31 mouse cellular contexts compared by ENCODE assay signal in the genomic region with DNA sequence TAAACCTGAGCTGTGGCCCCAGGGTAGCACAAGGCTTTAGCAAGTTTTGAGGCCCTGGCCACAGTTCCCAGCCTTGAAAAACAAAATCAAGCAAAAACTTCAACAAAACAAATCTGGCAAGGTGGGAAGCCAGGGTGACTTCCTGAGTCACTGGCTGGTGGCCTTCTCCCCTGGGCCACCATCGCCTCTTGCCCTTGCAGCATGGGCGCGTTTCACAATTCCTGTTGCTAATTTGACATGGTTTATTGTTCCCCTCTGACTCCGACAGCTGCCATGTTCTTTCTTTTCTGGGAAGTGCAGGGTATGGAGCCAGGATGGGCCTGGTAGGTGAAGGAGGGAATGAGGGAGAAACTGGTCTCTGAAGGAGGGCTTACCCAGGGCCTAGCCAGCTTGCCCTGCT. TPM values are rescaled to one million over a fixed set of nuclear protein-coding genes. Genes with fewer than 3 reads are reported as not detected.
A peak's percentile ranks its signal among the peaks of the same experiment; 100 is the strongest.
DNase-seq lines count a peak whose midpoint lies in the region; ATAC-seq and TF ChIP-seq lines count a peak whose summit lies in the region.
"Had no signal": no experiment of that assay in that cellular context is flagged by ENCODE, and none has a peak within 500 bp of the region (broad histone marks: within the 10 kb centered on the region; RNA-seq: fewer than 3 reads in every experiment).

No protein-coding gene starts in this region.

- no peak overlapping the region for H3K4me2 ChIP-seq in heart, postnatal 0 days (ENCODE audit: low read depth, low read length)
- H3K4me2 ChIP-seq: embryonic facial prominence, embryonic 15.5 days; forebrain, embryonic 12.5 days; hindbrain, embryonic 15.5 days; liver, embryonic 12.5 days; midbrain, embryonic 11.5 days had no signal

- H3K79me2 ChIP-seq in heart, adult 2 months (replicated peaks; ENCODE audit: control insufficient read depth, insufficient read depth, low read length): no peaks in the 10 kb centered on the region

- no peak overlapping the region for H3K9ac ChIP-seq in heart, adult 2 months (ENCODE audit: low read depth, low read length)
- no peak overlapping the region for H3K9ac ChIP-seq in heart, postnatal 0 days (replicated peaks; ENCODE audit: low read depth, low read length)
- H3K9ac ChIP-seq: embryonic facial prominence, embryonic 15.5 days; forebrain, embryonic 12.5 days; forebrain, postnatal 0 days; hindbrain, embryonic 15.5 days; liver, embryonic 12.5 days; liver, postnatal 0 days had no signal

- H3K27me3 ChIP-seq in heart, adult 2 months (ENCODE audit: control insufficient read depth, insufficient read depth, low read length): no peaks in the 10 kb centered on the region
- no peaks in the 10 kb centered on the region for H3K27me3 ChIP-seq in heart, postnatal 0 days (ENCODE audit: control insufficient read depth, insufficient read depth, low read length)
- H3K27me3 ChIP-seq: embryonic facial prominence, embryonic 15.5 days; forebrain, embryonic 12.5 days; hindbrain, embryonic 15.5 days; liver, embryonic 12.5 days had no signal

- DNase-seq in adrenal gland, adult 2 months: peak; percentile 77
- no peak for DNase-seq in adrenal gland, adult 18-20 months (ENCODE audit: low spot score in 2 of 2)
- DNase-seq in heart, adult 2 months: no peak
- DNase-seq in heart, postnatal 4 days: no peak
- no peak for DNase-seq in heart, postnatal 0 days (ENCODE audit: low spot score)
- DNase-seq in heart, postnatal 10 days: no peak
- DNase-seq in spleen, postnatal 36 days (ENCODE audit: low spot score in 2 of 2): no peak
- DNase-seq: cerebellum, adult 2 months; cerebellum, postnatal 14 days; forebrain, postnatal 0 days; gastrocnemius, postnatal 14 days; kidney, adult 18-20 months; kidney, postnatal 36 days; layer of hippocampus, postnatal 36 days; left cerebral cortex, postnatal 4 days; liver, postnatal 0 days; lung, postnatal 36 days; right cerebral cortex, postnatal 25 days; thymus, postnatal 14 days had no signal

- no peak for TF ChIP-seq POLR2A in heart, adult 2 months (IDR thresholded peaks at IDR 0.05; ENCODE audit: insufficient read depth, low read depth, low read length)

- no peak overlapping the region for H3K4me3 ChIP-seq in heart, adult 2 months
- no peak overlapping the region for H3K4me3 ChIP-seq in heart, postnatal 0 days (ENCODE audit: low read depth, low read length)
- H3K4me3 ChIP-seq: embryonic facial prominence, embryonic 10.5 days; embryonic facial prominence, embryonic 15.5 days; forebrain, embryonic 12.5 days; hindbrain, embryonic 15.5 days; liver, embryonic 12.5 days had no signal

- peaks cover 9% of the 10 kb centered on the region; the same call in 1 of the 2 replicates for H3K4me1 ChIP-seq in heart, adult 2 months (ENCODE audit: control insufficient read depth, insufficient read depth, low read length)
- peaks cover 29% of the 10 kb centered on the region for H3K4me1 ChIP-seq in heart, postnatal 0 days (ENCODE audit: control insufficient read depth, insufficient read depth)
- H3K4me1 ChIP-seq: embryonic facial prominence, embryonic 10.5 days; embryonic facial prominence, embryonic 15.5 days; forebrain, embryonic 12.5 days; hindbrain, embryonic 15.5 days; liver, embryonic 12.5 days had no signal

- 58% methylated on average over 4 of the region's 4 CpGs for WGBS in heart, adult 2 months
- 91% methylated on average over 4 of the region's 4 CpGs for WGBS in heart, postnatal 0 days

- no peak for TF ChIP-seq EP300 in heart, adult 2 months (IDR thresholded peaks at IDR 0.05; ENCODE audit: insufficient read depth, low read depth, low read length)
- no peak for TF ChIP-seq EP300 in heart, postnatal 0 days (IDR thresholded peaks at IDR 0.05; ENCODE audit: low read depth)

- TF ChIP-seq CTCF in heart, adult 2 months (IDR thresholded peaks at IDR 0.05): no peak
- TF ChIP-seq CTCF in heart, postnatal 0 days (IDR thresholded peaks at IDR 0.05; ENCODE audit: low read depth): no peak

- no peak for ATAC-seq in heart, postnatal 0 days (ENCODE audit: insufficient read depth, low read depth)
- ATAC-seq: forebrain, postnatal 0 days; liver, embryonic 12.5 days; liver, postnatal 0 days; midbrain, embryonic 16.5 days had no signal

- intact Hi-C loops in heart, adult 2 months (cut with DNase I): no loop called here
- intact Hi-C loops in heart, postnatal 10 days (cut with DNase I): no loop called here

- peak overlapping the region; percentile 15; the same call in 1 of the 2 replicates for H3K27ac ChIP-seq in heart, adult 2 months
- peak overlapping the region; percentile 97 for H3K27ac ChIP-seq in heart, postnatal 0 days (ENCODE audit: low read depth)
- H3K27ac ChIP-seq: embryonic facial prominence, embryonic 10.5 days; embryonic facial prominence, embryonic 15.5 days; forebrain, embryonic 12.5 days; hindbrain, embryonic 15.5 days; liver, embryonic 12.5 days had no signal

- H3K36me3 ChIP-seq in heart, adult 2 months (ENCODE audit: control insufficient read depth, insufficient read depth, low read length): peaks cover 2% of the 10 kb centered on the region; the same call in 1 of the 2 replicates
- H3K36me3 ChIP-seq in heart, postnatal 0 days (replicated peaks; ENCODE audit: control insufficient read depth, insufficient read depth, low read length): peaks cover 89% of the 10 kb centered on the region

- no peaks in the 10 kb centered on the region for H3K9me3 ChIP-seq in heart, postnatal 0 days (replicated peaks; ENCODE audit: control insufficient read depth, low read length)
- H3K9me3 ChIP-seq: embryonic facial prominence, embryonic 10.5 days; embryonic facial prominence, embryonic 15.5 days; forebrain, embryonic 12.5 days; G1E; hindbrain, embryonic 15.5 days; liver, embryonic 12.5 days had no signal

RNA-seq across cellular contexts. Expression of a gene that starts 13.4 kb away (rescaled TPM):
- total RNA-seq in adrenal gland, adult 2 months (2021): 10 to 100 TPM; 36.5 to 49.5 TPM
- polyA plus RNA-seq in adrenal gland, adult 2 months (2012; rRNA removed): 61.7 and 65.0 TPM in 2 replicates
- 10 to 100 TPM; 39.0 to 45.5 TPM for total RNA-seq in adrenal gland, adult 18-20 months (2021)
- 10 to 100 TPM; 43.0 to 45.7 TPM for total RNA-seq in heart, adult 2 months (2021)
- polyA plus RNA-seq in heart, adult 2 months (2012; rRNA removed): 39.3 and 58.7 TPM in 2 replicates
- total RNA-seq in heart, postnatal 4 days (2021): 100 to 1,000 TPM in 1 of 2 experiments, 10 to 100 TPM in 1; 92.8 to 101 TPM
- 45.9 and 52.9 TPM in 2 replicates for total RNA-seq in heart, postnatal 0 days (2014; rRNA removed; ENCODE audit: low replicate concordance)
- 13.2 and 19.0 TPM in 2 replicates for polyA plus RNA-seq in heart, postnatal 0 days (2015; fragmentation: Nextera tagmentation; extraction: Ambion mirVana)
- 10 to 100 TPM; 80.2 to 82.8 TPM for total RNA-seq in heart, postnatal 10 days (2021)

RNA-seq across cellular contexts. Expression of a gene that starts 18.7 kb away (rescaled TPM):
- 100 to 1,000 TPM in 1 of 2 experiments, 10 to 100 TPM in 1; 92.8 to 151 TPM for total RNA-seq in adrenal gland, adult 2 months (2021)
- polyA plus RNA-seq in adrenal gland, adult 2 months (2012; rRNA removed): 48.1 and 48.3 TPM in 2 replicates
- total RNA-seq in adrenal gland, adult 18-20 months (2021): 100 to 1,000 TPM; 137 to 150 TPM
- 100 to 1,000 TPM; 126 to 145 TPM for total RNA-seq in heart, adult 2 months (2021)
- polyA plus RNA-seq in heart, adult 2 months (2012; rRNA removed): 48.6 and 50.9 TPM in 2 replicates
- total RNA-seq in heart, postnatal 4 days (2021): 100 to 1,000 TPM; 126 to 139 TPM
- total RNA-seq in heart, postnatal 0 days (2014; rRNA removed; ENCODE audit: low replicate concordance): 50.2 and 84.8 TPM in 2 replicates
- 271 and 286 TPM in 2 replicates for polyA plus RNA-seq in heart, postnatal 0 days (2015; fragmentation: Nextera tagmentation; extraction: Ambion mirVana)
- total RNA-seq in heart, postnatal 10 days (2021): 100 to 1,000 TPM; 118 to 130 TPM

RNA-seq across cellular contexts. Expression of a gene that starts 18.9 kb away (rescaled TPM):
- total RNA-seq in adrenal gland, adult 2 months (2021): 1 to 10 TPM; 5.2 to 9.9 TPM
- polyA plus RNA-seq in adrenal gland, adult 2 months (2012; rRNA removed): 8.1 and 10.8 TPM in 2 replicates
- total RNA-seq in adrenal gland, adult 18-20 months (2021): 1 to 10 TPM; 7.2 to 8.2 TPM
- total RNA-seq in heart, adult 2 months (2021): 1 to 10 TPM; 1.8 to 2.6 TPM
- polyA plus RNA-seq in heart, adult 2 months (2012; rRNA removed): 2.8 and 3.8 TPM in 2 replicates
- 1 to 10 TPM; 1.2 to 2.1 TPM for total RNA-seq in heart, postnatal 4 days (2021)
- total RNA-seq in heart, postnatal 0 days (2014; rRNA removed; ENCODE audit: low replicate concordance): 2.2 TPM in 1 of 2 replicates, not detected in the other
- polyA plus RNA-seq in heart, postnatal 0 days (2015; fragmentation: Nextera tagmentation; extraction: Ambion mirVana): 8.8 and 10.7 TPM in 2 replicates
- 1 to 10 TPM; 1.8 to 2.3 TPM for total RNA-seq in heart, postnatal 10 days (2021)
- total RNA-seq: granulocyte monocyte progenitor cell, adult 5-6 weeks; megakaryocyte, adult 5-6 weeks had no signal

RNA-seq across cellular contexts. Expression of a gene that starts 42.9 kb away (rescaled TPM):
- 1 to 10 TPM in 1 of 2 experiments, under 1 TPM in 1; 0.89 to 2.5 TPM for total RNA-seq in adrenal gland, adult 2 months (2021)
- 3.9 and 5.5 TPM in 2 replicates for polyA plus RNA-seq in adrenal gland, adult 2 months (2012; rRNA removed)
- 1 to 10 TPM in 1 of 2 experiments, under 1 TPM in 1; 0.76 to 2.4 TPM for total RNA-seq in adrenal gland, adult 18-20 months (2021)
- 1 to 10 TPM; 1.1 to 1.3 TPM for total RNA-seq in heart, adult 2 months (2021)
- 4.5 and 4.9 TPM in 2 replicates for polyA plus RNA-seq in heart, adult 2 months (2012; rRNA removed)
- total RNA-seq in heart, postnatal 4 days (2021): under 1 TPM; 0.55 to 0.90 TPM
- 0.31 and 0.53 TPM in 2 replicates for total RNA-seq in heart, postnatal 0 days (2014; rRNA removed; ENCODE audit: low replicate concordance)
- 0.12 and 0.34 TPM in 2 replicates for polyA plus RNA-seq in heart, postnatal 0 days (2015; fragmentation: Nextera tagmentation; extraction: Ambion mirVana)
- total RNA-seq in heart, postnatal 10 days (2021): 1 to 10 TPM; 1.6 to 2.4 TPM
- total RNA-seq: granulocyte monocyte progenitor cell, adult 5-6 weeks; hematopoietic stem cell, adult 5-6 weeks; megakaryocyte, adult 5-6 weeks; neutrophil, adult 5-6 weeks had no signal
- polyA plus RNA-seq: G1E had no signal

RNA-seq across cellular contexts. Expression of a gene that starts 47.1 kb away (rescaled TPM):
- 100 to 1,000 TPM; 136 to 160 TPM for total RNA-seq in adrenal gland, adult 2 months (2021)
- polyA plus RNA-seq in adrenal gland, adult 2 months (2012; rRNA removed): 94.1 and 119 TPM in 2 replicates
- 100 to 1,000 TPM; 136 to 139 TPM for total RNA-seq in adrenal gland, adult 18-20 months (2021)
- 10 to 100 TPM; 63.9 to 69.2 TPM for total RNA-seq in heart, adult 2 months (2021)
- polyA plus RNA-seq in heart, adult 2 months (2012; rRNA removed): 90.3 and 116 TPM in 2 replicates
- total RNA-seq in heart, postnatal 4 days (2021): 100 to 1,000 TPM; 103 to 109 TPM
- total RNA-seq in heart, postnatal 0 days (2014; rRNA removed; ENCODE audit: low replicate concordance): 183 and 210 TPM in 2 replicates
- polyA plus RNA-seq in heart, postnatal 0 days (2015; fragmentation: Nextera tagmentation; extraction: Ambion mirVana): 114 and 123 TPM in 2 replicates
- 10 to 100 TPM; 94.5 to 95.7 TPM for total RNA-seq in heart, postnatal 10 days (2021)
